Mouse (Mus musculus) kidney, postnatal 36 days (tissue): ENCODE data around the gene Poc1b.

ENCODE experiments used
- DNase-seq, 2 experiments: peaks; one replicate each; pipeline ENCODE4 v3.0.0; 2021 to 2022; ENCODE audit warnings: mixed read lengths in 2 of 2

Gene Poc1b

GRCm38 (mm10) chr10:99163002-99163401, 56.2 kb downstream of the Poc1b start:
- no peak for DNase-seq

GRCm38 (mm10) chr10:99164871-99165477, 58.1 kb downstream of the Poc1b start:
- peak; percentile 67 to 69 for DNase-seq

- DNase-seq: peak; percentile 67 to 81
Observed at GRCm38 (mm10) chr10:99165751-99166282, 59.0 kb downstream of the Poc1b start.

DNA sequence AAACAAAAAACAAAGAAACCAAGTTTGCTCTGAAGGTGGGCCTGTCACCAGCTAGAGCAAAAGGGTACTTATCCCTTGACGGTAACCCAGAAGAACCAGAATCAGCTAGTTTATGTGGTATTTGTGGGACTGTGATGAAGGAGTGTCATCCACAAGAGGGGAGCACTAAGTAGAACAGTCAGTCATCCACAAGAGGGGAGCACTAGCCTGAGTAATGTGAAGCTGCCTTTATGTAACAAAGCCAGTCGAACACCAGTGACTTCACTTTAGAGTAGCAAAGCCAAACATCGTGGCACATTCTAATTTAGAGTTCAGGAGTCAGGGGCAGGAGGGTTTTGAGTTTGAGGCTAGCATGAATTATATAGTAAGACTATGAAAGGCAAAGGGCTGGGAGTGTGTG, 59.6 kb downstream of the Poc1b start:
- peak; percentile 31 to 41 for DNase-seq

GRCm38 (mm10) chr10:99168404-99168803, 61.6 kb downstream of the Poc1b start:
- DNase-seq: peak in 1 of 2 experiments; percentile 55

- peak; percentile 46 to 55 for DNase-seq
Observed at GRCm38 (mm10) chr10:99168840-99169764, 62.3 kb downstream of the Poc1b start.

- DNase-seq: peak in 1 of 2 experiments; percentile 31
Observed at GRCm38 (mm10) chr10:99169765-99170129, 62.9 kb downstream of the Poc1b start.

GRCm38 (mm10) chr10:99171961-99172497, 65.2 kb downstream of the Poc1b start:
- peak; percentile 66 to 74 for DNase-seq

- DNase-seq: no peak
Observed at GRCm38 (mm10) chr10:99172906-99173507, 66.2 kb downstream of the Poc1b start.

DNA sequence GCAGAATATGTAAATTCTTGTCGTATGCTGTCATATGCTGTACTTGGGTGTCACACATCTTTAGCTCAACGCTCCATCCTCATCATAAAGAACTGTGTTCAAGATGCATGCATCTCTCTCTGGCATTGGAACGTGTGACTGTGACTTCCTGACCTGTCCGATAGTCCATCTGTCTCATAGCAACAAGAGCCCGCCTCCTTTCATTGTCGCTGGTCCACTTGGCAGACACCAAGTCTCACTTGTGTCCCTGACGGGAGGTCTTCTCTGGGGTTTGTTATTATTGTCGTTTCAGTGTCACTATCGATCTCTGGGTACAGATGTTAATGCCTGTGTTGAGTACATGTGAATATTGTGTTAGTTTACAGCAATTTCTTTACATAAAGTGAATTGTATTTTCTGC, 70.1 kb downstream of the Poc1b start:
- no peak for DNase-seq

- DNase-seq: no peak
Observed at GRCm38 (mm10) chr10:99178118-99178517, 71.3 kb downstream of the Poc1b start.

DNA sequence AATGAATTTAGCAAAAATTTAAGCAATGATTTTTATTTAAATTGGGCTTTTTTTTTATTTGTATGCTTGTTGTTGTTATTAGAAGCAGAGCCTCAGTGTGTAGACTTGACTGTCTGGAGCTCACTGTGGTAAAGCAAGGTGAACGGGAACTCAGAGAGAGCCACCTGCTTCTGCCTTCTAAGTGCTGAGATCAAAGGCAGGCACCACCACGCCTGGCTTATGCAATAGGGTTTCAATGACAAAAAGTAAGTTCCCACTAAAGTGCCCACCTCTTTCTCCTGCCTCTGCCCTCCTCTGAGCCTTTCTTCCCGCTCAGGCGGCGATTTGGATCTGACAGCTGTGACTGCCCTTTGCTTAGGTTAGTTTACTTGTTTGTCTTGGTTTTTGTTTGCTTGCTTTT, 72.3 kb downstream of the Poc1b start:
- DNase-seq: no peak

DNA sequence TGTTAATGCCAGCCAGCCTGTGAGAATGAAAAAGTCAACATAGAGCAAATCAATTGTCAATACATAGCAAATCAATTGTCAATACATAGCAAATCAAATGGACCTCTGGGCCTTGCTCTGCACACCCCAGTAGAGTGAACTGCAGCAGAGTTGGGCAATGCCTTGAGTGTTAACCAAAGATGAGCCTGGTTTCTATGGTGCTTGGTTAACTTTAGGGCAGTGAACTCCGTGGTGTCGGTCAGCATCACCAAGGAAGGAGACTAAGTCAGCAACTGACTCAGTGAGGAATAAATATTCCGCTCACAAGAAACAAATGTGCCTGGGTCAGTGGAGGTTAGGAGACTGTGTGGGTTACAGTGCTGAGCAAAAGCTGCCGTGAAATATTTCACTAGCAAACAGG, 72.7 kb downstream of the Poc1b start:
- DNase-seq: no peak

GRCm38 (mm10) chr10:99181497-99181896, 74.7 kb downstream of the Poc1b start:
- no peak for DNase-seq

DNA sequence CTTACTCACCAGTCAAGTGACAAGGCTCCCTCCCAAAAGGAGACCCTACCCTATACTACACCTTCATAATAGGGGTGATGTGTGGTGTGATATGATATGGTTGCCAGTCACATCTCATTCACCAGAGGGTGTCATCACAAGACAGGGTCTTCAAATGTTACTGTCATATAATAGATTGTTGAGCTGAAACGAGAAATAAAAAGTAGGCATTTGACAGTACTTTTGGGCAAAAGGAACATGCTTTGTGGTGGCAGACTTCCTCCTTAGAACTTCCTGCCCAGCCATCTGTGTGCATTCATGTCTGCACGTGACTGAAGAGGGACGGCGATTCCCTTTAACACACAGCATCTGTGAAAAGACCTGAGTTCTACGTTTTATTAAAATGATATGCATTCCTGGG, 75.3 kb downstream of the Poc1b start:
- DNase-seq: no peak

- DNase-seq: no peak
Observed at GRCm38 (mm10) chr10:99188175-99188574, 81.3 kb downstream of the Poc1b start.

DNA sequence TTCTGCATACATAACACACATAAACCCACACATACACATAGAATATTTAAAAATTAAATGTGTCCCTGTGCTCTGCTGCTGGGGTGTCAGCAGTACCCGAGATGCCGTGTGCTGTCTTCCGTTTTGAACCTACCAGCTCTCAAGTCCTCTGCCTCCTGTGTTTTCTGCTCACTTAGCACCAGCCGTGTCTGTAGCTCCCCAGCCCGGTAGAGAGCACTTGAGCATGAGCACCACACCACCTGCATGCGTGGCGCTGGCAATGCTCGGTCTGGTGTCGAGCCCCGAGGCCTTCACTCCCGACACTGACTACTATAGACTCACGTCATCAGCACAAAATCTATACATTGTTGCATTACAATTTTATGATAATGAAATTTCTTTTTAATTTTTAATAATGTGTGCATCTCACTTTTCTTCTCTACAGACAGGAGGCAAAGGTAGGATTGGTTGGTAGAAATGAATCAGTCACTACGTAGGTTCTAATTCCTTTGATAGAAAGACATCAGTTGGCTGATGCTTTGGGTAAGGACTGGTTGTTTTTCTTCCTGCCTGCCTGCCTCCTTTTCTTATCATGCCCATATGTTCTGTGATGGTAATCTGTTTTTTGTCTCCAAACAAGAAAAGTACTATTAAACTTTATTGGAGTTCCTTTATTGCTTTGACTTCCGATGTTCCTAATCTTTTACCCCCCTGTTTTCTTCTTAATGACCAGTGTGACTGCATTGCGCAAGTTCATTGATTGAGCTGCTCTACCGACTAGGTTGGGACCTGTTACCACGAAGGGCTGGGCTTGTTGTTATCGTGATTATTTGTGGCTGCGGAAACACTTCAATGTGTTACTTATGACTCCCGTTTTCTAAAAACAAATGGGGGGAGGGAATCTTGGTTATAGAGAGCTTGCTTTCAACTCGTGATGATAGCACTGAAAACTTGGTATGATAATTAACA, 82.1 kb downstream of the Poc1b start:
- DNase-seq: no peak

DNA sequence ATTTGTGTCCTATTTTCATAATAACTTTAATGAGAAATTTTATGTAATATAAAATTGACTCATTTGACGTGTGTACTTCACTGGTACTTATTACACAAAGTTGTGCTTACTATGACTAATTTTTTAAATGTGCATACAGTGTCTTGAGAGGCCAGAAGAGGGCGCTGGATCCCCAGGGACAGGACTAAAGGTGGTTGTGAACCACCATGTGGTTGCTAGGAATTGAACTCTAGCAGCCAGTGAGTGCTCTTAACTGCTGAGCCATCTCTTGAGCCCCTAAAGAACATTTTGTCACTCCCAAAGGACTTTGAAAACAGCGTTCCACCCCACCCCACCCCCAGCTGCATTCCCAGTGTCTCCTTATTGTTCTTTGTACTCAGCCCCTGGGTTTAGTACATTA, 84.0 kb downstream of the Poc1b start:
- DNase-seq: peak; percentile 79 to 89

- DNase-seq: no peak
Observed at GRCm38 (mm10) chr10:99194451-99195055, 87.7 kb downstream of the Poc1b start.

DNA sequence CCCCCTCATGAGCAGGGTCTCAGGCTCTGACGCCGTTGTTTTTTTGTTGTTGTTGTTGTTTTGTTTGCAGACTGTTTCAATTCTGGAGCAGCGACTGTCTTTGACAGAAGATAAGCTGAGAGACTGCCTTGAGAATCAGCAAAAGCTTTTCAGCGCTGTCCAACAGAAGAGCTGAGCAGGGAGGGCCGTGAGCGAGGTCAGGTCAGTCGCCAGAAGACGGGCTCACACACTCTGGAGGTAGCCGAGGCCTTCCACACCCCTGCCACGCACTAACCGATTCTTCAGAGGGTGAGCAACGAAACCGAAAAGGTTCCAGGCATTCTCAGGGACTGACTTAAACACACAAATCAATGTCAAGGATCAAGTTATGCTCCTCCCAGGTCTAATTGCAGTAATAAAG, 89.7 kb downstream of the Poc1b start:
- DNase-seq: no peak

- no peak for DNase-seq
Observed at GRCm38 (mm10) chr10:99197125-99197524, 90.3 kb downstream of the Poc1b start.
